Mouse (Mus musculus): ENCODE data around the gene Chrnb4. TPM values are rescaled to one million over a fixed set of nuclear protein-coding genes. Genes with fewer than 3 reads are reported as not detected.

Gene Chrnb4
- 4.3 and 6.6 TPM in 2 replicates for total RNA-seq (2021)
- long read RNA-seq, experiment 1, partial matches to known transcripts, result 0 of 4 reads
- long read RNA-seq, experiment 1, other reads (novel, unspliced or antisense), result 0 of 4 reads
- long read RNA-seq, experiment 2, transcript Chrnb4-201 (6 exons, 3,723 nt), result major isoform, 5 of 7 reads
- long read RNA-seq, experiment 2, partial matches to known transcripts, result 1 of 7 reads
- long read RNA-seq, experiment 2, other reads (novel, unspliced or antisense), result 1 of 7 reads

DNA sequence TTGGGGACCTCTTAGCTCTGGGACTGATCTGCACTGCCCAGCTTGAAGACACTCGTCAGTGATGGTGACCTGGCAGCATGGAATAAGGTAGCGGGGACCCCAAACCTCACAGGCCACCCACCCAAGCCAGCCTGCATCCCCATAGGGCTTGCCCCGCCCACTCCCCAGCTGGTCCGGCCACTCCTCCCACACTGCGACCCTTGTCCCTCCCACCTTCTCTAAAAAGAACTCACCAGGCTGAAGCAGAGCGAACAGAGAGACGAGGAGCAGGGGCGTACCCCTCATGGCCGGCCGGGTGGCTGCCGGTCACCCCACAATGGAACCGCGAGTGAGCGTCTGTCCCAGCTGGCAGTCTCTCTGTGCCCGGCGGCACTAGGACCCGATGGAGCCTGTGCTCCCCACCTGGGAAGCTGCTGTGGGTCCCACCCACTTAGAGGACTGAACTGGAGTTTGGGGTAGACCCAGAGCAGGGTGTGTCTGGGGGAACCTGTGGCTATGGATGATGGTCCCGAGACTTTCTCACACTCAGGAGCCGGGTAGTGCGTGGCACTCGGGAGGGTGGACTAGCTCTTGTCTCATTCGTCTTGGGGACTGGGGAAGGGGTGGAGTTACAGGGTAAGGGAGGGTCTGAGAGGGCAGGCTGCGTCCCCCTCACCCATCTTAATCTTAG, at the start of gene Chrnb4:
TSS of gene Chrnb4 (minus strand) at position 569 of the 670 bp plus-strand sequence.
- DNase-seq, result peak; percentile 45

GRCm38 (mm10) chr9:55096870-55097269, 48.3 kb upstream of the Chrnb4 start:
- DNase-seq, result no peak

DNA sequence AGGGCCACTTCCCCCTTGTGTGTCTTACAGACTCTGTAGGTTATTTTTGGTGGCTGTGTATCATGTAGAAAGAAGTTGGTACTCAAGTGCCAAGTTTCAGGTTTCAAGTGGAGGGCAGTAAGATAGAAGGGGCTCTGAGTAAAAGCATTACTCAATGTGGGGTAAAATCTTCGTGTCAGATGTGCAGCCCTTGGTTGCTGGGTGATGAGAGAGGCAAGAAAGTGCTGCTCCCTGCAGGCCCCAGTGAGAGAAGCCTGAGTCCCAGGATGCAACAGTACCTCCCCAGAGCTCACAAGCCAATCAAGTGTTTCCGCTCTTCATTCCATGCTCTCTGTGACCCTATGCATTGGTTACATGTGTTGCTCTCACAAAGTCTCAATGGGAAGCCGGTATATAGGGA, 47.5 kb upstream of the Chrnb4 start:
- no peak for DNase-seq

DNA sequence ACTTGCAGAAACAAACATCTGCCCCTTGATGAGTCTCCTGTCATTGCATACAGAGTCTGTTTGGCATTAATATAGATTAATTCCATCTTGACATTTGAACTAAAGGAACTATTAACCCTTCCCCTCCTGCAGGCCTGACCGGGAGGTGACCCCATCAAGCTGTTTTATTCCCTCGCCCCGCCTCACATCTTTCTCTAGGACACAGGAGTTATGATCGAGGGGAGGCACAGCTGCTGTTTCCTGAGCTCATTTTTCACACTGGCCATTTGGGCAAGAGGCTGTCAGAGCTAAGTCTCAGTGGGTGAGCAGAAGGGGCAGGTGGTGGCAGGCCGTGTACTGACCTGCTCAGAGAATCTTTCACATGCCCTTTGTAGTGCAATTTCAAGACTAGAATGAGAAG, 41.6 kb upstream of the Chrnb4 start:
- DNase-seq, result no peak

DNA sequence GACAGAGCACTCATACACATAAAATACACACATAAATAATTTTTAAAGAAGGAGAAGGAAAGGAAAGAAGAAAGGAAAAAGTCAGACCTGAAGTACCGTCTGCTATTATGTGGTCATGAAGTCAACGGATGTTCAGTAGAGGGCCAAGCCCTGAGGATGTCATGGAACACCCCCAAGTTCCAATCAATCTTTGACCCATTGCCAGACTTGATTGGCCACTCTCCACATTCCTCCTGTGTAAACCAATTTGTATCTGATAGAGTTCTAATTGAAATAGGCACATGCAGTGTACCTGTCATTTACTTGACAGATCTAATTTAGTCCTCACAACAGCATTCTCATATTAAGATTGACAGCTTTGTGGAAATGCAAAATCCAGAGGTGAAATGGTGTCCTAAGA, 40.6 kb upstream of the Chrnb4 start:
- no peak for DNase-seq

DNA sequence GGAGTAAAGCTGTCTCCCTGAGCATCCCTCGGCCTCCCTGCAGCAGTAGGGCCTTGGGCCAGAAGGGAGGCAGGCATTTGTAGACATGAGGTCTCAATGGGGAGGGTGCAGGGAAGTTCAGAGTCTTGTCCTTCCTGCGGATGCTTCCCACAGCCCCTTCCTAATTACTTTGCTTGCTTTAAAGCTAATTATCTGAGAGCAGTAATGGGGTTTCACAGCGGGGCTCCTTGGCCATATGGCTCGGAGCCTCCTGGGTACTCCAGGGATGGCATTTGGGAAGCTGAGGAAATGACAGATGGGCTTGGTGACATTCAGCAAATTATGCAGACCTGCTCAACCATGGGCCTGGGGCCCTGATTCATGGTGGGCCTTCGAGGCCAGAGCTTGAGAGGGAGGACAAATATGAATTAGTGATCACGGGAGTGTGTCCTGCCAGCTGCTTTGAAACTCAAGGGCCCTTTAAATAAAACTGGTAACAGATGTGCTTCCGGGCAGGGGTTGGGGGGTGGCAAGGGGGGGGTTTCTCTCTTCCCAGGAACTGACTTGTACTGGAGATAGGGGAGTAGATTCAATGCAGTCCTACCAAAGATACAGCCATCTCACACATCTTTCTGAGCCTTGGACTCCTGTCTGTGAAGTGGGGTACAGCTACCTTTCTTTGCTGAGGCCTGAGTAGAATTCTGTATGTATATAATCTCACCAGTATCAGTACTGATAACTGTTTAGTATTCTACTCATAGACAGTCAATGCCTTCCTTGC, 34.8 kb upstream of the Chrnb4 start:
- DNase-seq, result no peak

- no peak for DNase-seq
These were observed 19.3 kb upstream of the Chrnb4 start for GRCm38 (mm10) chr9:55067965-55068265.

GRCm38 (mm10) chr9:55067260-55067964, 18.8 kb upstream of the Chrnb4 start:
- peak; percentile 45 for DNase-seq

DNA sequence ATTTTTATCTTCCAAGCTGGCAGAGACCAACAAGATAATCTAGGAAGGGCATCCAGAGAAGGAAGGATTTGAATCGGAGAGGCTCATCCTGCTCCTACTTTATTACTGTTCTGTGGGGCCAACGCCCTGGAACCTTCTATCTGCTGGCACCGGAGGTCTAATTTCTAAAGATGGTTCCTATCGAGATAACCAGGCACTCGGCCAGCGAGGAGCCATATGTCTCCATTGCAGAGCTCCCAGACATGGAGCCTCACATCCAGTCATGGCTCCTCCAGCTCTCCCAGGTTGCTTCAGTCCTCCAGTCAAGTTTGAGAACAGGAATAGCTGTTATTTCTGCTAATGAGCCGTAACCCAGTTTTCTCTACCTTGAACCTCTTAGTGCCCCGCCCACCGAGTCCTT, 16.7 kb upstream of the Chrnb4 start:
- no peak for DNase-seq

- no peak for DNase-seq
These were observed 9.5 kb upstream of the Chrnb4 start for GRCm38 (mm10) chr9:55058067-55058466.

DNA sequence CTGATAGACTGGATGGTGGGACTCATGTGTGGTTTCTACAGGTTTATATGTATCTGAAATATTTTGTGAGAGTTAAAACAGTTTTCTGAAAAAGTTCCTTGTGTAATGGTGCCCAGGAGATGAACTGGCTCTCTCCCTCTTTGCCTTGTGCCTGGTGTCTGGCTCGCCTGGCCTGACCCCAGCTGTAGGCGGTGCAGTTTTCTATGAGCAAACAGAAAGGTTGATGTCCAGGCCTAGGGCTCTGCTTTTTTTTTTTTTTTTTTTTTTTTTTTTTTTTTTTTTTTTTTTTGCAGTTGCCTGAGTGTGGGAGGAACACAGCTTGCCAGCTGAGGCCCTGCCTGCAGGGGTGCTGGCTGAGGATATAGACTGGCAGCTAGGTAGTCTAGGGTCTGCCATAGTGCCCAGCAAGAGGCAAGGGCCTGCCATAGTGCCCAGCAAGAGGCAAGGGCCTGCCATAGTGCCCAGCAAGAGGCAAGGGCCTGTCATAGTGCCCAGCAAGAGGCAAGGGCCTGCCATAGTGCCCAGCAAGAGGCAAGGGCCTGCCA, 6.9 kb upstream of the Chrnb4 start:
- no peak for DNase-seq

DNA sequence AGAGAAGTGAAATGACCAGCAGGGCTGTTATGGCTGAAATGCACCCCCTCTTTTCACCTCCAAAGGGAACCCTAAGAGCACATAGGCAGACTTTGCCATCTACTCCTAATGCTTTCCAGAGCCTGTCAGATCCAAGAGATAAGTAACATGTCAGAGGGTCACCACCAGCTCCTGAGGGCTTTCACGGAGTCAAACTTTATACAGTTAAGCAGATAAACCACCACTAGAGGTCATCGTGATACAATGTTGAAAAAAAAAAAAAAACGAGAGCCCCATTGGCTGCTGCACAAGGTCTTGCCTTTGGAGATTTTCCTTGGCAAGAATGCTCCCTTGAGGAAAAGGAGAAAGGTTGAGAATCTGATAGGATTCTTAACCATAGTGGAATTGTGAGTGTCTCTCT, 1.8 kb downstream of the Chrnb4 start:
- no peak for DNase-seq

- DNase-seq, result no peak
These were observed 3.6 kb downstream of the Chrnb4 start for GRCm38 (mm10) chr9:55045001-55045400.

GRCm38 (mm10) chr9:55043688-55044087, 4.9 kb downstream of the Chrnb4 start:
- DNase-seq, result no peak

GRCm38 (mm10) chr9:55041389-55041788, 7.2 kb downstream of the Chrnb4 start:
- DNase-seq, result no peak

- no peak for DNase-seq
These were observed 8.6 kb downstream of the Chrnb4 start for GRCm38 (mm10) chr9:55039983-55040382.

DNA sequence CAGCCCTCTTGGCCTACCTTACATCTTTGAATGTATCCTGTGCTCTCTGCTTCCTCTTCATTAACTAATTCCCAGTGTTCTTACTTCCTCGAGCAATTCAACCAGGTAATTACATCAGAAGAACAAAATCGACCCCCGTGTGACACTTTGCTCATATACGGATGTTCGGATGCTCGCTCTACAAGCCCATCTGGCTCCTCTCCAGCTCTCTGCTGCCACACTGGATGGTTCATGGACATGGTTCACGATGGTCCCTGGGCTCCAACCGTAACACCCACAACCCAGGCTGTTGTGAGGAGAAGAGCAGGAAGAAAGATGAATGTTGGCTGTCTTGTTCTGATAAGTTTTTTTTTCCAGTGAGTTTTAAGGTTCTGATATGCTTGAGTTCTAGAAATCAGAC, 9.6 kb downstream of the Chrnb4 start:
- DNase-seq, result no peak

GRCm38 (mm10) chr9:55031435-55032167, 17.0 kb downstream of the Chrnb4 start:
- no peak for DNase-seq

DNA sequence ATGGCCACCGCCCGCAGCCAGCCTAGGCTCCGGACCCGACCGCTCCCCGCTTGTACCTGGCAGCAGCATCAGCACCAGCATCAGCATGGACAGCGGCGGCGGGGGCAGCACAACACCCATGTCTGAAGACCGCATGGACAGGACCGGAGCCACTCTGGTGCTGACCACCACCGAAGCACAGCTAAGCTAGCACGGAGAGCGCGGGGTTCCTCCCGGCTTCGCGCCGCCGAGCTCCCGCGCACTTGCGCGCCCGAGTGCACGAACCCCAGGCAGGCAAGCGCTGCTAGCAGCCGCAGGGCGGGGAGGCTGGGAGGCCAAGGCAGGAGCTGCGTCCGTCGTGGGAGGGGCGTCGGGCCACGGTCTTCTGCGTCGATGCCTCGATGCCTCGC, 22.3 kb downstream of the Chrnb4 start, which contains the start of gene Chrna3:
TSS of gene Chrna3 (minus strand) at position 288 of the 389 bp plus-strand sequence.
- DNase-seq, result peak; percentile 56

GRCm38 (mm10) chr9:55025534-55026274, 22.9 kb downstream of the Chrnb4 start:
- no peak for DNase-seq
